Mouse (Mus musculus): ENCODE data around the gene Ipo9. TPM values are rescaled to one million over a fixed set of nuclear protein-coding genes. Genes with fewer than 3 reads are reported as not detected.

Gene Ipo9
- total and polyA plus RNA-seq, 3 experiments: 27.4 to 56.2 TPM; not detected in 1

DNA sequence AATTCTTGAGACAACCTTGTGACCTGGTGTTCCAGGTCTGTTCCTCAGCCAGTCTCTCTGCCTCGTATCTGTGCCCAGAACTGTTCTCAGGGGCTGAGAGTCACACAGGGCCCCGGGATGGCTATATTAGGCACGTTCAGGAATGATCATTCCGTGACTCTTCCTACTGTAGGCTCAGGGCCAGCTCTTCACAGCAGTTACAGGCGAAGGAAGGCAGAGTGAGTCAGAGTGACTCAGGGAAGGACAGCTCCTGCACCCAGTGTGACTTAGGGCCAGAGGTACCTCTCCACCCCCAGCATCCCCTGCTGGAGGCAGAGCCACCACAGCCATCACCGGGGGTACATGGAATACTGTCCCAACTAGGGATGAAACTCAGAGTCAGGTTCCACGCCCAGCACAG is 63.3 kb downstream of the Ipo9 start (continued):
- TF ChIP-seq MEF2A (IDR thresholded peaks at IDR 0.05; ENCODE audit: extremely low read depth, insufficient replicate concordance, low read depth, low read length, poor library complexity, severe bottlenecking) (no peak), CHD1 (IDR thresholded peaks at IDR 0.05; ENCODE audit: low read depth, low read length) (no peak)

- H3K9ac ChIP-seq (ENCODE audit: control insufficient read depth, low read depth, low read length, poor library complexity, severe bottlenecking): no peak overlapping the region
- no peaks in the 10 kb centered on the region; a peak in 1 of 4 replicates for H3K27me3 ChIP-seq (ENCODE audit: control insufficient read depth in 1 of 2, insufficient read depth in 2 of 2, low read length in 2 of 2)
- TF ChIP-seq ELF1 (IDR thresholded peaks at IDR 0.05; ENCODE audit: low read depth, low read length) (no peak), POLR2AphosphoS2 (IDR thresholded peaks at IDR 0.05; ENCODE audit: low read length) (no peak), CHD2 (IDR thresholded peaks at IDR 0.05; ENCODE audit: low read length) (no peak), MAZ (IDR thresholded peaks at IDR 0.05; ENCODE audit: low read depth, low read length) (no peak), SIN3A (IDR thresholded peaks at IDR 0.05; ENCODE audit: low read length) (no peak), CHD1 (IDR thresholded peaks at IDR 0.05; ENCODE audit: low read depth, low read length) (no peak), HCFC1 (IDR thresholded peaks at IDR 0.05; ENCODE audit: low read depth, low read length) (no peak), TBP (IDR thresholded peaks at IDR 0.05; ENCODE audit: low read depth, low read length) (no peak), E2F4 (IDR thresholded peaks at IDR 0.05; ENCODE audit: borderline replicate concordance, low read depth, low read length) (no peak), JUND (IDR thresholded peaks at IDR 0.05; ENCODE audit: low read depth, low read length) (no peak), USF1 (IDR thresholded peaks at IDR 0.05; ENCODE audit: low read depth, low read length) (no peak), CTCF (IDR thresholded peaks at IDR 0.05 in 2 of 3, conservative IDR thresholded peaks at IDR 0.05 in 1 of 3; ENCODE audit: control insufficient read depth in 1 of 3, insufficient read depth in 1 of 3, low read depth in 2 of 3, low read length in 3 of 3, poor library complexity in 1 of 3, severe bottlenecking in 1 of 3) (no peak), NELFE (IDR thresholded peaks at IDR 0.05; ENCODE audit: low read depth, low read length) (no peak), ZC3H11A (IDR thresholded peaks at IDR 0.05; ENCODE audit: low read depth, low read length) (no peak), MAX (IDR thresholded peaks at IDR 0.05; ENCODE audit: low read length) (no peak), GATA1 (IDR thresholded peaks at IDR 0.05; ENCODE audit: low read depth, low read length) (no peak), UBTF (IDR thresholded peaks at IDR 0.05; ENCODE audit: borderline replicate concordance, insufficient read depth, low read depth, low read length) (no peak)
Measured at GRCm38 (mm10) chr1:135366380-135366779, 63.9 kb downstream of the Ipo9 start.

GRCm38 (mm10) chr1:135363446-135363845 is 66.9 kb downstream of the Ipo9 start:
- DNase-seq (ENCODE audit: low read depth, low spot score): no peak
- H3K27me3 ChIP-seq (ENCODE audit: control insufficient read depth in 1 of 2, insufficient read depth in 2 of 2, low read length in 2 of 2): no peaks in the 10 kb centered on the region; a peak in 1 of 4 replicates
- H3K4me1 ChIP-seq (ENCODE audit: control insufficient read depth in 1 of 2, insufficient read depth in 2 of 2, low read length in 2 of 2): peaks cover 0 to 7% of the 10 kb centered on the region in 2 experiments; a peak in 1 of 4 replicates
- TF ChIP-seq MAFK (IDR thresholded peaks at IDR 0.05; ENCODE audit: borderline replicate concordance, low read depth, low read length) (no peak), ELF1 (IDR thresholded peaks at IDR 0.05; ENCODE audit: low read depth, low read length) (no peak), JUND (IDR thresholded peaks at IDR 0.05; ENCODE audit: low read depth, low read length) (no peak), MYC (IDR thresholded peaks at IDR 0.05; ENCODE audit: low read depth, low read length) (no peak), ZNF384 (IDR thresholded peaks at IDR 0.05; ENCODE audit: low read depth, low read length) (no peak), CHD1 (IDR thresholded peaks at IDR 0.05; ENCODE audit: low read depth, low read length) (no peak), MYB (IDR thresholded peaks at IDR 0.05; ENCODE audit: low read depth, low read length) (no peak), SIN3A (IDR thresholded peaks at IDR 0.05; ENCODE audit: low read length) (no peak), MAZ (IDR thresholded peaks at IDR 0.05; ENCODE audit: low read depth, low read length) (no peak), MAX (IDR thresholded peaks at IDR 0.05; ENCODE audit: low read length) (no peak)
- H3K4me3 ChIP-seq (ENCODE audit: control insufficient read depth in 1 of 2, insufficient read depth in 1 of 2, low read depth in 2 of 2, low read length in 2 of 2): no peak overlapping the region
- no peaks in the 10 kb centered on the region for H3K79me2 ChIP-seq (ENCODE audit: control insufficient read depth, insufficient read depth, low read length, poor library complexity)
- no peak overlapping the region for H3K27ac ChIP-seq (ENCODE audit: control insufficient read depth, low read depth, low read length)
- H3K36me3 ChIP-seq (ENCODE audit: control insufficient read depth in 1 of 2, insufficient read depth in 2 of 2, low read length in 2 of 2): no peaks in the 10 kb centered on the region
- no peak overlapping the region for H3K9ac ChIP-seq (ENCODE audit: control insufficient read depth, low read depth, low read length, poor library complexity, severe bottlenecking)
- no peaks in the 10 kb centered on the region for H3K9me3 ChIP-seq (replicated peaks; ENCODE audit: insufficient read depth, low read length)

More at GRCm38 (mm10) chr1:135366380-135366779, 63.9 kb downstream of the Ipo9 start:
- Histone ChIP-seq H3K9me3 (replicated peaks; ENCODE audit: insufficient read depth, low read length) (no peaks in the 10 kb centered on the region), H3K36me3 (ENCODE audit: control insufficient read depth in 1 of 2, insufficient read depth in 2 of 2, low read length in 2 of 2) (no peaks in the 10 kb centered on the region), H3K79me2 (ENCODE audit: control insufficient read depth, insufficient read depth, low read length, poor library complexity) (no peaks in the 10 kb centered on the region), H3K4me1 (ENCODE audit: control insufficient read depth in 1 of 2, insufficient read depth in 2 of 2, low read length in 2 of 2) (peaks cover 6 to 12% of the 10 kb centered on the region in 2 experiments), H3K4me3 (ENCODE audit: control insufficient read depth in 1 of 2, insufficient read depth in 1 of 2, low read depth in 2 of 2, low read length in 2 of 2) (no peak overlapping the region), H3K27ac (ENCODE audit: control insufficient read depth, low read depth, low read length) (no peak overlapping the region)
- no peak for DNase-seq (ENCODE audit: low read depth, low spot score)
